Mouse (Mus musculus): ENCODE measurements at regions not wholly inside any gene's neighbourhood (a gene's known extent, or its start where the extent isn't known, plus 50 kb on each side); places are given as distances from the start of the nearest gene placed in this dataset.
A peak's percentile ranks its signal among the peaks of the same experiment; 100 is the strongest.

- H3K4me3 ChIP-seq = no peak overlapping the region
- no peak for TF ChIP-seq CTCF (IDR thresholded peaks at IDR 0.05)
- H3K27ac ChIP-seq = no peak overlapping the region
- DNase-seq = no peak
- intact Hi-C loops (cut with DNase I) = no loop called here
Measured at GRCm38 (mm10) chr11:17743821-17744220, 209.9 kb downstream of the Etaa1 start.

GRCm38 (mm10) chr11:17750345-17750744, 203.3 kb downstream of the Etaa1 start:
- TF ChIP-seq CTCF (IDR thresholded peaks at IDR 0.05) = no peak
- DNase-seq = no peak
- intact Hi-C loops (cut with DNase I) = no loop called here
- Histone ChIP-seq H3K4me3 (no peak overlapping the region), H3K27ac (no peak overlapping the region)

DNA sequence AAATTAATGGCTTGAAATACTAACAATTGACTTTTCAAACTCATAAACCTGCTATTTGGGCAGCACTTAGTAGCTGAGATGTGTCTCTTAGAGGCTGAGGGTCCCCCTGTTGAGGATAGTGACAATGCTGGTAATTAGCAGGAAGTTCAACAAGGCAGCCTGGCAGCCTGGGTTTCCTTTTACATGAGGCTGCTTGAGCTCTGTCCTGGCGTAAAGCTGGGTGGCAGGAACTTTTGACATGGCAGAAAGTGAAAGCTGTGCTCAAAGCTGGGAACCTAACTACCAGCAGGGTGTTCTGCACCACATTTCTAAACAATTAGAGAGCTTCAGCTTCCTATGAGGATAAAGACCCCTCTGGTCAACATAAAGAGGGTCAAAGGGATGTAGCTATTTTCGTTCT, 194.5 kb downstream of the Etaa1 start:
- Histone ChIP-seq H3K4me3 (no peak overlapping the region), H3K27ac (no peak overlapping the region)
- TF ChIP-seq CTCF (IDR thresholded peaks at IDR 0.05) = no peak
- intact Hi-C loops (cut with DNase I) = no loop called here
- DNase-seq = no peak

- intact Hi-C loops (cut with DNase I) = no loop called here
- H3K27ac ChIP-seq = no peak overlapping the region
- TF ChIP-seq CTCF (IDR thresholded peaks at IDR 0.05) = no peak
- H3K4me3 ChIP-seq = no peak overlapping the region
- no peak for DNase-seq
Measured at GRCm38 (mm10) chr11:17763411-17763810, 190.3 kb downstream of the Etaa1 start.

GRCm38 (mm10) chr11:17764146-17764545, 189.5 kb downstream of the Etaa1 start:
- no peak for TF ChIP-seq CTCF (IDR thresholded peaks at IDR 0.05)
- DNase-seq = no peak
- Histone ChIP-seq H3K27ac (no peak overlapping the region), H3K4me3 (no peak overlapping the region)
- intact Hi-C loops (cut with DNase I) = no loop called here

- intact Hi-C loops (cut with DNase I) = no loop called here
- TF ChIP-seq CTCF (IDR thresholded peaks at IDR 0.05) = no peak
- no peak for DNase-seq
- no peak overlapping the region for H3K27ac ChIP-seq
- no peak overlapping the region for H3K4me3 ChIP-seq
Measured at GRCm38 (mm10) chr11:17768345-17768759, 185.3 kb downstream of the Etaa1 start.

- no peak overlapping the region for H3K27ac ChIP-seq
- no peak overlapping the region for H3K4me3 ChIP-seq
- TF ChIP-seq CTCF (IDR thresholded peaks at IDR 0.05) = no peak
- DNase-seq = no peak
- intact Hi-C loops (cut with DNase I) = no loop called here
Measured at GRCm38 (mm10) chr11:17768837-17769466, 184.7 kb downstream of the Etaa1 start.

- DNase-seq = no peak
- intact Hi-C loops (cut with DNase I) = no loop called here
- H3K4me3 ChIP-seq = no peak overlapping the region
- H3K27ac ChIP-seq = no peak overlapping the region
- no peak for TF ChIP-seq CTCF (IDR thresholded peaks at IDR 0.05)
Measured at GRCm38 (mm10) chr11:17797632-17798031, 156.0 kb downstream of the Etaa1 start.

- TF ChIP-seq CTCF (IDR thresholded peaks at IDR 0.05) = no peak
- DNase-seq = no peak
- H3K27ac ChIP-seq = no peak overlapping the region
- no peak overlapping the region for H3K4me3 ChIP-seq
- intact Hi-C loops (cut with DNase I) = no loop called here
Measured at GRCm38 (mm10) chr11:17807851-17808250, 145.8 kb downstream of the Etaa1 start.

DNA sequence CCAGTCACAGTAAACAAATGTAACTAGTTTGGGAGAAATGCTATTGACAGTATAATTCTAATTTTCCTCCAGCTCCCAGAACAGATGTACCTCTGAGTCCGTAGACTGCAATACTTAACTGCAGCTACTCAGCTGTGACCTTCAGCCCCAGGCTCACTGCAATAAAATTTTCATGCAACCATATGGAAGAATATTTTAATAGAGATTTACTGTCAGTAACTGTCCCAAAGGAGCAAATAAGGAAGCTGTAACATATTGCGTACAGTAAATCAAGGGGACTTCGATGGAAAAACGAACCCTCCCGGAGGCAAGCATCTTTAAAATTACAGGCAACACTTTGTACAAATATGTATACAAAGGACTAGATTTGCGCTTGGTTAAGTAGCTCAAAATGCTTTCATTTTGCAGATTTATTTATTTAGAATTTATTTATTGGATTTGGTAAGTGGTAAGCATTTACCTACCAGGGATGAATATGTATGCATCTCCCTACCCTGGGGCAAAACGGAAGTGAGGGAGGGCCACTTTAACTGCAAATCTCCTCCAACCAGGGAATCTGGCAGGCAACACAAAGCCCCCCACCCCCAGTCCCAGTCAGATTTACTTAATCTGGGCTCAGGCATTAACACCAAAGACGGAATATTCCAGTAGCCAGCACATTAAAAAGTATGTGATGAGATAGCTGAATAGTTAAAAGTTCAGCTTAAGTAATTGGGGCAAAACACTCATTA, 141.7 kb downstream of the Etaa1 start:
- TF ChIP-seq CTCF (IDR thresholded peaks at IDR 0.05) = no peak
- intact Hi-C loops (cut with DNase I) = no loop called here
- Histone ChIP-seq H3K4me3 (no peak overlapping the region), H3K27ac (no peak overlapping the region)
- no peak for DNase-seq

GRCm38 (mm10) chr11:17842642-17843041, 111.0 kb downstream of the Etaa1 start:
- TF ChIP-seq CTCF (IDR thresholded peaks at IDR 0.05) = no peak
- Histone ChIP-seq H3K4me3 (no peak overlapping the region), H3K27ac (no peak overlapping the region)
- no peak for DNase-seq
- intact Hi-C loops (cut with DNase I) = no loop called here

- TF ChIP-seq CTCF (IDR thresholded peaks at IDR 0.05) = peak; percentile 48
- Histone ChIP-seq H3K4me3 (no peak overlapping the region), H3K27ac (no peak overlapping the region)
- intact Hi-C loops (cut with DNase I) = no loop called here
- no peak for DNase-seq
Measured at GRCm38 (mm10) chr11:17852405-17852804, 101.3 kb downstream of the Etaa1 start.

- H3K4me3 ChIP-seq = no peak overlapping the region
- no peak for TF ChIP-seq CTCF (IDR thresholded peaks at IDR 0.05)
- no peak overlapping the region for H3K27ac ChIP-seq
- intact Hi-C loops (cut with DNase I) = no loop called here
- DNase-seq = no peak
Measured at GRCm38 (mm10) chr11:17853246-17853804, 100.3 kb downstream of the Etaa1 start.

Data from gastrocnemius, adult 2 months (tissue).